Mouse (Mus musculus) small intestine, adult 10 weeks (tissue): ENCODE results near the gene BC061237. TPM values are rescaled to one million over a fixed set of nuclear protein-coding genes. Genes with fewer than 3 reads are reported as not detected.

Experiments used
- polyA plus RNA-seq: library from polyadenylated mRNA; stranded (reverse); fragments of 350-450 nt; fragmentation: Illumina TruSeq; extraction: RNeasy Lipid Tissue Mini Kit (QIAGEN cat#74804); gene quantifications from one replicate; pipeline ENCODE4 v1.2.3, GENCODE M21; 2014; ENCODE audit warnings: low replicate concordance

Gene BC061237
- polyA plus RNA-seq, result not detected

DNA sequence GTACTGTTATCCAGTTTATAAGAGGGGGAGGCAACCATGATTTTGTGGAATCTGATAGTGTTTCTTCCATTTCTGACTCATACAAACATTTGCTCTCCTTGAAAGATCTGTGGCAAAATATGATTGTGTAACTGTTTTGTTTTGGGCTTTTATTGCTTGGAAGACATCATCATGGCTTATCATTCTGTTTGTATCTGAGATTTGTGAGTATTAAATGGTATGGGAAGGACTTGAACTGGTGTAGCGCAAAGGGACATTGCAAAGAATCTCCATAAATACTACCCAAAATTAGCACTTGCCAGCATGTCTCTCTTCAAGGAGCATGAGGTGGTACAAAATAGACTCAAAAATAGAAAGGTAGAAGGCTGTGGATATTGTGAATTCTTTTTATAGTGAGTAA lies at the start of gene BC061237:
Gene BC061237 (plus strand): TSS at position 301 of the 400 bp plus-strand sequence.

DNA sequence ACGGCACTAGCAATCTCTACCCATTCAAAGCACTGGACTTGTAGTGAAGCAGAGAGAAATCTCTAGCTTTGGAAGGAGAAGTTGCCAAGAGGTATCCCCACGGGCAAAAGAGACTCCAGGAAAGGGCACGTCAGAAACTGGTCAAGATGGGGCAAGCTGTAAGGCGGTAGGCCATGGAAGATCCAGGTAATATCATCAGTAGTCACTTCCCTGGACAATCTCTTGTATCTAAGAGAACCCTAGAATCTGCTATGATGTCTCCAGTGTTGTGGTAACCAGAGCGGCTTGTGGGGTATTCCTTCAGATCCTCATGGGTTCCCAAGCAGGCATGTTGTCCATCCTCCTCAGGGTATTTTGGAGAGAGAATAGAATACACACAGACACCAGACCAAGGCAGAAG lies 25.7 kb downstream of the BC061237 start, which contains the start of gene Gm17093:
Gene Gm17093 (plus strand): TSS at position 301 of the 400 bp plus-strand sequence.

Other genes with a start within 250 kb of the BC061237 start
- gene Gm8220, start 206.9 kb upstream of the BC061237 start, polyA plus RNA-seq, result not detected
- not detected for gene Gm5930, start 153.9 kb upstream of the BC061237 start, polyA plus RNA-seq
- not detected for gene Gm8229, start 127.1 kb upstream of the BC061237 start, polyA plus RNA-seq
- not detected for gene Gm3371, start 81.8 kb upstream of the BC061237 start, polyA plus RNA-seq
- not detected for gene Gm8232, start 58.8 kb upstream of the BC061237 start, polyA plus RNA-seq
- gene Gm17093, start 25.8 kb downstream of the BC061237 start, polyA plus RNA-seq, result not detected
- not detected for gene Gm8247, start 90.7 kb downstream of the BC061237 start, polyA plus RNA-seq
- gene Gm5624, start 135.5 kb downstream of the BC061237 start, polyA plus RNA-seq, result not detected
- not detected for gene Gm8257, start 214.0 kb downstream of the BC061237 start, polyA plus RNA-seq